Mouse (Mus musculus): ENCODE results near the gene Cxadr. TPM values are rescaled to one million over a fixed set of nuclear protein-coding genes. Genes with fewer than 3 reads are reported as not detected.

Cxadr gene
- polyA plus RNA-seq, 1 experiment: 1.8 TPM

GRCm38 (mm10) chr16:78268167-78268566, 33.1 kb upstream of the Cxadr start:
- Histone ChIP-seq H3K27ac (ENCODE audit: control insufficient read depth, insufficient read depth, low read depth, low read length, poor library complexity) (no peak overlapping the region), H3K4me1 (ENCODE audit: control insufficient read depth, insufficient read depth, low read length) (peaks cover 2% of the 10 kb centered on the region), H3K4me3 (replicated peaks; ENCODE audit: control insufficient read depth, low read depth, low read length) (no peak overlapping the region)
- TF ChIP-seq POLR2A (IDR thresholded peaks at IDR 0.05; ENCODE audit: borderline replicate concordance, control insufficient read depth, low read depth, low read length): no peak
- 67% methylated on average over 3 of the region's 3 CpGs for WGBS

GRCm38 (mm10) chr16:78274825-78275455, 26.3 kb upstream of the Cxadr start:
- Histone ChIP-seq H3K4me1 (ENCODE audit: control insufficient read depth, insufficient read depth, low read length) (no peaks in the 10 kb centered on the region; the same call in none of the 2 replicates), H3K27ac (ENCODE audit: control insufficient read depth, insufficient read depth, low read depth, low read length, poor library complexity) (no peak overlapping the region), H3K4me3 (replicated peaks; ENCODE audit: control insufficient read depth, low read depth, low read length) (no peak overlapping the region)
- WGBS: 84% methylated on average over 9 of the region's 9 CpGs
- TF ChIP-seq CTCF (IDR thresholded peaks at IDR 0.05; ENCODE audit: control insufficient read depth, insufficient read depth, low read length) (no peak), POLR2A (IDR thresholded peaks at IDR 0.05; ENCODE audit: borderline replicate concordance, control insufficient read depth, low read depth, low read length) (no peak)

GRCm38 (mm10) chr16:78277567-78277966, 23.7 kb upstream of the Cxadr start:
- Histone ChIP-seq H3K27ac (ENCODE audit: control insufficient read depth, insufficient read depth, low read depth, low read length, poor library complexity) (no peak overlapping the region), H3K4me1 (ENCODE audit: control insufficient read depth, insufficient read depth, low read length) (no peaks in the 10 kb centered on the region; the same call in none of the 2 replicates), H3K4me3 (replicated peaks; ENCODE audit: control insufficient read depth, low read depth, low read length) (no peak overlapping the region)
- TF ChIP-seq CTCF (IDR thresholded peaks at IDR 0.05; ENCODE audit: control insufficient read depth, insufficient read depth, low read length) (no peak), POLR2A (IDR thresholded peaks at IDR 0.05; ENCODE audit: borderline replicate concordance, control insufficient read depth, low read depth, low read length) (no peak)
- 37% methylated on average over 4 of the region's 4 CpGs for WGBS

GRCm38 (mm10) chr16:78280093-78280881, 21.0 kb upstream of the Cxadr start:
- TF ChIP-seq CTCF (IDR thresholded peaks at IDR 0.05; ENCODE audit: control insufficient read depth, insufficient read depth, low read length): no peak
- TF ChIP-seq POLR2A (IDR thresholded peaks at IDR 0.05; ENCODE audit: borderline replicate concordance, control insufficient read depth, low read depth, low read length): no peak
- WGBS: 81% methylated on average over 5 of the region's 5 CpGs
- H3K4me3 ChIP-seq (replicated peaks; ENCODE audit: control insufficient read depth, low read depth, low read length): no peak overlapping the region
- H3K27ac ChIP-seq (ENCODE audit: control insufficient read depth, insufficient read depth, low read depth, low read length, poor library complexity): no peak overlapping the region
- no peaks in the 10 kb centered on the region; the same call in none of the 2 replicates for H3K4me1 ChIP-seq (ENCODE audit: control insufficient read depth, insufficient read depth, low read length)

GRCm38 (mm10) chr16:78283231-78283630, 18.1 kb upstream of the Cxadr start:
- 84% methylated on average over 5 of the region's 5 CpGs for WGBS
- H3K4me1 ChIP-seq (ENCODE audit: control insufficient read depth, insufficient read depth, low read length): no peaks in the 10 kb centered on the region
- TF ChIP-seq CTCF (IDR thresholded peaks at IDR 0.05; ENCODE audit: control insufficient read depth, insufficient read depth, low read length) (no peak), POLR2A (IDR thresholded peaks at IDR 0.05; ENCODE audit: borderline replicate concordance, control insufficient read depth, low read depth, low read length) (no peak)
- no peak overlapping the region for H3K4me3 ChIP-seq (replicated peaks; ENCODE audit: control insufficient read depth, low read depth, low read length)
- no peak overlapping the region for H3K27ac ChIP-seq (ENCODE audit: control insufficient read depth, insufficient read depth, low read depth, low read length, poor library complexity)

- Histone ChIP-seq H3K27ac (ENCODE audit: control insufficient read depth, insufficient read depth, low read depth, low read length, poor library complexity) (no peak overlapping the region), H3K4me1 (ENCODE audit: control insufficient read depth, insufficient read depth, low read length) (no peaks in the 10 kb centered on the region; the same call in 1 of the 2 replicates), H3K4me3 (replicated peaks; ENCODE audit: control insufficient read depth, low read depth, low read length) (no peak overlapping the region)
- TF ChIP-seq CTCF (IDR thresholded peaks at IDR 0.05; ENCODE audit: control insufficient read depth, insufficient read depth, low read length) (no peak), POLR2A (IDR thresholded peaks at IDR 0.05; ENCODE audit: borderline replicate concordance, control insufficient read depth, low read depth, low read length) (no peak)
- 100% methylated on average over 1 of the region's 1 CpGs for WGBS
Measured at GRCm38 (mm10) chr16:78294051-78294450, 7.2 kb upstream of the Cxadr start.

- no peak overlapping the region for H3K4me3 ChIP-seq (replicated peaks; ENCODE audit: control insufficient read depth, low read depth, low read length)
- WGBS: 52% methylated on average over 5 of the region's 5 CpGs
- TF ChIP-seq CTCF (IDR thresholded peaks at IDR 0.05; ENCODE audit: control insufficient read depth, insufficient read depth, low read length): no peak
- TF ChIP-seq POLR2A (IDR thresholded peaks at IDR 0.05; ENCODE audit: borderline replicate concordance, control insufficient read depth, low read depth, low read length): no peak
- no peak overlapping the region for H3K27ac ChIP-seq (ENCODE audit: control insufficient read depth, insufficient read depth, low read depth, low read length, poor library complexity)
- H3K4me1 ChIP-seq (ENCODE audit: control insufficient read depth, insufficient read depth, low read length): no peaks in the 10 kb centered on the region; the same call in 1 of the 2 replicates
Measured at GRCm38 (mm10) chr16:78294606-78295275, 6.5 kb upstream of the Cxadr start.

GRCm38 (mm10) chr16:78295601-78296000, 5.7 kb upstream of the Cxadr start:
- WGBS: 51% methylated on average over 4 of the region's 4 CpGs
- TF ChIP-seq POLR2A (IDR thresholded peaks at IDR 0.05; ENCODE audit: borderline replicate concordance, control insufficient read depth, low read depth, low read length) (no peak), CTCF (IDR thresholded peaks at IDR 0.05; ENCODE audit: control insufficient read depth, insufficient read depth, low read length) (no peak)
- no peaks in the 10 kb centered on the region; the same call in 1 of the 2 replicates for H3K4me1 ChIP-seq (ENCODE audit: control insufficient read depth, insufficient read depth, low read length)
- H3K4me3 ChIP-seq (replicated peaks; ENCODE audit: control insufficient read depth, low read depth, low read length): no peak overlapping the region
- H3K27ac ChIP-seq (ENCODE audit: control insufficient read depth, insufficient read depth, low read depth, low read length, poor library complexity): no peak overlapping the region
